Mouse (Mus musculus): ENCODE data around the gene Serbp1.

The Serbp1 gene

GRCm38 (mm10) chr6:67303210-67303609 lies 65.2 kb downstream of the Serbp1 start:
- DNase-seq: no peak

- DNase-seq: no peak
Observed at GRCm38 (mm10) chr6:67308994-67309393, 71.0 kb downstream of the Serbp1 start.

- no peak for DNase-seq
Observed at GRCm38 (mm10) chr6:67309752-67310151, 71.8 kb downstream of the Serbp1 start.

- no peak for DNase-seq
Observed at GRCm38 (mm10) chr6:67314697-67315096, 76.7 kb downstream of the Serbp1 start.

GRCm38 (mm10) chr6:67317068-67317467 lies 79.1 kb downstream of the Serbp1 start:
- DNase-seq: no peak

- DNase-seq: no peak
Observed at GRCm38 (mm10) chr6:67317827-67318338, 79.9 kb downstream of the Serbp1 start.

GRCm38 (mm10) chr6:67318451-67318850 lies 80.5 kb downstream of the Serbp1 start:
- peak; percentile 34 to 37 for DNase-seq

GRCm38 (mm10) chr6:67323788-67324187 lies 85.8 kb downstream of the Serbp1 start:
- no peak for DNase-seq

- DNase-seq: no peak
Observed at GRCm38 (mm10) chr6:67337943-67338342, 100.0 kb downstream of the Serbp1 start.

GRCm38 (mm10) chr6:67339494-67339893 lies 101.5 kb downstream of the Serbp1 start:
- no peak for DNase-seq

All from B cell, adult 2 months (primary cell).